Mouse (Mus musculus): Measurements from ENCODE around the gene Nbeal1.

- TF ChIP-seq CTCF (IDR thresholded peaks at IDR 0.05; ENCODE audit: low read depth, low read length) (no peak), EP300 (IDR thresholded peaks at IDR 0.05; ENCODE audit: insufficient read depth, low read depth, low read length) (no peak)
These were observed 404 bp downstream of the Nbeal1 start for GRCm38 (mm10) chr1:60180784-60181221.

Data from ES-Bruce4 (cell line).